Mouse (Mus musculus): ENCODE data around the gene Exd2. TPM values are rescaled to one million over a fixed set of nuclear protein-coding genes. Genes with fewer than 3 reads are reported as not detected.

Gene Exd2
- 11.2 and 32.5 TPM in 2 replicates for total RNA-seq (2014; rRNA removed; ENCODE audit: low replicate concordance)
- 6.8 and 7.7 TPM in 2 replicates for polyA plus RNA-seq (2015; fragmentation: Nextera tagmentation; extraction: Ambion mirVana)

DNA sequence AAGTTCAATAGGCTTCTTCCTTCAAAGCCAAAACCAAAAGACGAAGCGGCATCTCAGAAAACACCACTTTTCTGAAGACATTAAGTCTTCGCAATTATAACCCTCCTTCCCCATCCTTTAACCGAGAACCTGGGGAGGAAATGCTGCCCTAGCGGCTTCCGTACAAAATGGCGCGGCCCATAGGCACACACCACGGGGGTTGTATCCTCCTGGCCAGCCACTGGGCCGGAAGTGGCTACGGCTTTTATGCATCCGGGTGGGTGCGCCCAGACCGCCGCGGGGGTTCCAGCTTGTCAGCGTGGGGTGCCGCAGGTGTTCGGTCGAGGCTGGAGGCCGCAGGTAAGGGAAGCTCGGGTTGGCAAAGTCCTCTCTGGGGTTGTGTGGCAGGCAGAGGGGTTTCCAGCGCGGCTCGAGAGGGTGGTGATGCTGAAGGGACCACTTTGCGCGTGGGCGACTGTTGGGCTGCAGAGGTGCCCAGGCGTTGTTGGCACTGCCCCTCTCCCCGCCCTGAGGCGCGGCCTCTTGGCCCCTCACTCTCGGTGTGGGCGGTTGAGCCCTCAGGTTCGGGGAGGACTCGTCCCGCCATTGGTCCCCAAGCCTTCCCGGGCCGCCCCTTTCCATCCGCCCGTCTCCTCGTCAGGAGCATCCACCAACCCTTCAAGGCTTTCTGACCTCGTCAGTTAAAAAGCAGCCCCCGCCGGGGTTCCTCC, at the start of gene Exd2:
Exd2 (plus strand) TSS at position 154 of the 710 bp plus-strand sequence.
- Histone ChIP-seq H3K9me3 (replicated peaks; ENCODE audit: control insufficient read depth, low read length) (no peaks in the 10 kb centered on the region), H3K4me1 (ENCODE audit: control insufficient read depth, insufficient read depth) (no peaks in the 10 kb centered on the region), H3K4me2 (ENCODE audit: low read depth, low read length) (peak within 1 kb of the TSS; percentile 81), H3K9ac (replicated peaks; ENCODE audit: low read depth, low read length) (peak within 1 kb of the TSS; percentile 63), H3K4me3 (ENCODE audit: low read depth, low read length) (peak within 1 kb of the TSS; percentile 65), H3K27me3 (ENCODE audit: control insufficient read depth, insufficient read depth, low read length) (no peaks in the 10 kb centered on the region), H3K36me3 (replicated peaks; ENCODE audit: control insufficient read depth, insufficient read depth, low read length) (no peaks in the 10 kb centered on the region), H3K27ac (ENCODE audit: low read depth) (peak within 1 kb of the TSS; percentile 73)
- DNase-seq (ENCODE audit: low spot score) (peak; percentile 88), ATAC-seq (ENCODE audit: insufficient read depth, low read depth) (peak; percentile 98)
- no peak for TF ChIP-seq EP300 (IDR thresholded peaks at IDR 0.05; ENCODE audit: low read depth)
- TF ChIP-seq CTCF (IDR thresholded peaks at IDR 0.05; ENCODE audit: low read depth), result no peak
- under 1% methylated on average over 42 of the region's 45 CpGs for WGBS

DNA sequence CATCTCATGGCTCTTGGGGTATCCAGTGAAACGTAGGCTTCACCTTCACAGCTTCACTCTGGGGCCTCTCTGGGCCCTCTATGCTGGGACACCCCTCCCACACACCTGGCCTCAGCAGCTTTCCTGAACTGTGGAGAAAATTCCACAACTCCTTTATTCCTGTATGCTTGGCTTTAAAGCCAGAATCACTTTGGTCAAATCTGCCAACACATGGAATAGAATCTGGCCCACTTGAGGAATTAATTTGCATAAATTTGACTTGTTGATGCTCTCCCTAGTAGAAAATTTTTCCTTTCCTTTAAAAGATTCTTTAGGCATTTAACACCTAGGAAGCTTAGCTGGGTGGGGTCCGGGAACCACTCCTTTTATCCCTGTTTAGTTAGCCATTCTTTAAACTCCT, 47.8 kb upstream of the Exd2 start:
- DNase-seq (ENCODE audit: low spot score) (no peak), ATAC-seq (ENCODE audit: insufficient read depth, low read depth) (no peak)
- Histone ChIP-seq H3K4me1 (ENCODE audit: control insufficient read depth, insufficient read depth) (no peaks in the 10 kb centered on the region), H3K27ac (ENCODE audit: low read depth) (no peak overlapping the region), H3K9ac (replicated peaks; ENCODE audit: low read depth, low read length) (no peak overlapping the region), H3K4me3 (ENCODE audit: low read depth, low read length) (no peak overlapping the region), H3K4me2 (ENCODE audit: low read depth, low read length) (no peak overlapping the region), H3K9me3 (replicated peaks; ENCODE audit: control insufficient read depth, low read length) (peaks cover 15% of the 10 kb centered on the region), H3K36me3 (replicated peaks; ENCODE audit: control insufficient read depth, insufficient read depth, low read length) (peaks cover 25% of the 10 kb centered on the region), H3K27me3 (ENCODE audit: control insufficient read depth, insufficient read depth, low read length) (no peaks in the 10 kb centered on the region)
- WGBS, result 85% methylated on average over 2 of the region's 2 CpGs
- TF ChIP-seq EP300 (IDR thresholded peaks at IDR 0.05; ENCODE audit: low read depth), result no peak
- TF ChIP-seq CTCF (IDR thresholded peaks at IDR 0.05; ENCODE audit: low read depth), result no peak

- Histone ChIP-seq H3K27me3 (ENCODE audit: control insufficient read depth, insufficient read depth, low read length) (no peaks in the 10 kb centered on the region), H3K4me2 (ENCODE audit: low read depth, low read length) (no peak overlapping the region), H3K9ac (replicated peaks; ENCODE audit: low read depth, low read length) (no peak overlapping the region), H3K9me3 (replicated peaks; ENCODE audit: control insufficient read depth, low read length) (no peaks in the 10 kb centered on the region), H3K36me3 (replicated peaks; ENCODE audit: control insufficient read depth, insufficient read depth, low read length) (peaks cover 6% of the 10 kb centered on the region), H3K27ac (ENCODE audit: low read depth) (peak overlapping the region; percentile 54), H3K4me1 (ENCODE audit: control insufficient read depth, insufficient read depth) (0 out of 2 replicates have a peak, but pooled peaks cover 12% of the 10 kb centered on the region), H3K4me3 (ENCODE audit: low read depth, low read length) (no peak overlapping the region)
- WGBS, result 57% methylated on average over 3 of the region's 3 CpGs
- DNase-seq (ENCODE audit: low spot score) (no peak), ATAC-seq (ENCODE audit: insufficient read depth, low read depth) (no peak; the same call in 1 of the 2 replicates)
- TF ChIP-seq EP300 (IDR thresholded peaks at IDR 0.05; ENCODE audit: low read depth), result no peak
- no peak for TF ChIP-seq CTCF (IDR thresholded peaks at IDR 0.05; ENCODE audit: low read depth)
These were observed 35.2 kb upstream of the Exd2 start for GRCm38 (mm10) chr12:80427683-80428082.

DNA sequence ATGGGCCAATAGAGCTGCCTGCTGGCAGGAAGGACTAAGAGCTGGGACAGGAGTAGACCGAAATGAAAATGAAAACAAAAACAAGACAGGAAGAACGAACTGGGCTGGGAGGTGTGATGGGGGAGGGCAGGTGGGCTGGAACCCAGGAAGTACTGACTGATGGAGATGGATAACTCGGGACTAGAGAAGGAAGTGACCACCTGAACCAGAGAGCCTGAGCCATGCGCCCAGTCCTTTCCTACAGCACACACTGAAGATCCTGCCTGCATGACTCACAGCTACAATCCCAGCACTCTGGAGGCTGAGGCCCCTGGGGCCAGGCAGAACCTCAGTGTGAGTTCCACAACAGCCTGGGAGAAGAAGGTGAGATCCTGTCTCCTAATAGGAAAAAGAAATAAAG, 29.6 kb upstream of the Exd2 start:
- H3K27ac ChIP-seq (ENCODE audit: low read depth), result peak overlapping the region; percentile 27; the same call in 1 of the 2 replicates
- ATAC-seq (ENCODE audit: insufficient read depth, low read depth) (no peak), DNase-seq (ENCODE audit: low spot score) (no peak)
- no peaks in the 10 kb centered on the region for H3K36me3 ChIP-seq (replicated peaks; ENCODE audit: control insufficient read depth, insufficient read depth, low read length)
- no peaks in the 10 kb centered on the region for H3K9me3 ChIP-seq (replicated peaks; ENCODE audit: control insufficient read depth, low read length)
- H3K4me1 ChIP-seq (ENCODE audit: control insufficient read depth, insufficient read depth), result peaks cover 12% of the 10 kb centered on the region
- no peak for TF ChIP-seq EP300 (IDR thresholded peaks at IDR 0.05; ENCODE audit: low read depth)
- no peak for TF ChIP-seq CTCF (IDR thresholded peaks at IDR 0.05; ENCODE audit: low read depth)
- no peak overlapping the region for H3K4me3 ChIP-seq (ENCODE audit: low read depth, low read length)
- H3K4me2 ChIP-seq (ENCODE audit: low read depth, low read length), result no peak overlapping the region
- H3K9ac ChIP-seq (replicated peaks; ENCODE audit: low read depth, low read length), result no peak overlapping the region
- H3K27me3 ChIP-seq (ENCODE audit: control insufficient read depth, insufficient read depth, low read length), result no peaks in the 10 kb centered on the region
- WGBS, result 56% methylated on average over 4 of the region's 4 CpGs

- no peak for ATAC-seq (ENCODE audit: insufficient read depth, low read depth)
These were observed 28.3 kb upstream of the Exd2 start for GRCm38 (mm10) chr12:80434601-80434960.

More at GRCm38 (mm10) chr12:80434601-80434960, 28.3 kb upstream of the Exd2 start:
- no peaks in the 10 kb centered on the region for H3K27me3 ChIP-seq (ENCODE audit: control insufficient read depth, insufficient read depth, low read length)
- H3K4me2 ChIP-seq (ENCODE audit: low read depth, low read length), result peak overlapping the region; percentile 81
- H3K27ac ChIP-seq (ENCODE audit: low read depth), result peak overlapping the region; percentile 96
- peak overlapping the region; percentile 72 for H3K4me3 ChIP-seq (ENCODE audit: low read depth, low read length)
- WGBS, result 3% methylated on average over 6 of the region's 10 CpGs
- DNase-seq (ENCODE audit: low spot score), result peak; percentile 19
- no peaks in the 10 kb centered on the region for H3K36me3 ChIP-seq (replicated peaks; ENCODE audit: control insufficient read depth, insufficient read depth, low read length)
- peaks cover 8% of the 10 kb centered on the region for H3K4me1 ChIP-seq (ENCODE audit: control insufficient read depth, insufficient read depth)
- H3K9me3 ChIP-seq (replicated peaks; ENCODE audit: control insufficient read depth, low read length), result no peaks in the 10 kb centered on the region
- H3K9ac ChIP-seq (replicated peaks; ENCODE audit: low read depth, low read length), result peak overlapping the region; percentile 79
- TF ChIP-seq CTCF (IDR thresholded peaks at IDR 0.05; ENCODE audit: low read depth), result no peak
- TF ChIP-seq EP300 (IDR thresholded peaks at IDR 0.05; ENCODE audit: low read depth), result no peak
